Mouse (Mus musculus) kidney, adult 11 months (tissue): ENCODE measurements at regions not wholly inside any gene's neighbourhood (a gene's known extent, or its start where the extent isn't known, plus 50 kb on each side); places are given as distances from the start of the nearest gene placed in this dataset.

Experiments
- DNase-seq: peaks from one replicate; pipeline ENCODE4 v3.0.0; 2022

GRCm38 (mm10) chr9:35328503-35328902 is 60.8 kb downstream of the Rpusd4 start:
- DNase-seq = no peak

- no peak for DNase-seq
These were observed 62.7 kb downstream of the Rpusd4 start for GRCm38 (mm10) chr9:35330386-35330785.

- DNase-seq = peak; percentile 50
These were observed 63.6 kb downstream of the Rpusd4 start for GRCm38 (mm10) chr9:35331241-35331680.

GRCm38 (mm10) chr9:35332688-35333630 is 65.3 kb downstream of the Rpusd4 start:
- no peak for DNase-seq

GRCm38 (mm10) chr9:35333631-35334005 is 66.0 kb downstream of the Rpusd4 start:
- DNase-seq = no peak

- DNase-seq = no peak
These were observed 66.9 kb downstream of the Rpusd4 start for GRCm38 (mm10) chr9:35334536-35334935.

GRCm38 (mm10) chr9:35335181-35335580 is 67.5 kb downstream of the Rpusd4 start:
- no peak for DNase-seq

- DNase-seq = no peak
These were observed 68.4 kb downstream of the Rpusd4 start for GRCm38 (mm10) chr9:35335888-35336700.

GRCm38 (mm10) chr9:35336701-35337055 is 69.0 kb downstream of the Rpusd4 start:
- no peak for DNase-seq

GRCm38 (mm10) chr9:35338858-35339257 is 71.2 kb downstream of the Rpusd4 start:
- no peak for DNase-seq

- no peak for DNase-seq
These were observed 72.0 kb downstream of the Rpusd4 start for GRCm38 (mm10) chr9:35339492-35340262.

- no peak for DNase-seq
These were observed 72.6 kb downstream of the Rpusd4 start for GRCm38 (mm10) chr9:35340263-35340573.

- no peak for DNase-seq
These were observed 73.1 kb downstream of the Rpusd4 start for GRCm38 (mm10) chr9:35340811-35341210.

- no peak for DNase-seq
These were observed 73.7 kb downstream of the Rpusd4 start for GRCm38 (mm10) chr9:35341386-35341785.

- no peak for DNase-seq
These were observed 74.8 kb downstream of the Rpusd4 start for GRCm38 (mm10) chr9:35342436-35342835.

GRCm38 (mm10) chr9:35343336-35343735 is 75.7 kb downstream of the Rpusd4 start:
- no peak for DNase-seq

- no peak for DNase-seq
These were observed 76.6 kb upstream of the Cdon start for GRCm38 (mm10) chr9:35344374-35344773.

GRCm38 (mm10) chr9:35346378-35346777 is 74.5 kb upstream of the Cdon start:
- DNase-seq = no peak

- DNase-seq = no peak
These were observed 70.8 kb upstream of the Cdon start for GRCm38 (mm10) chr9:35350046-35350552.

- no peak for DNase-seq
These were observed 69.4 kb upstream of the Cdon start for GRCm38 (mm10) chr9:35351576-35351975.

GRCm38 (mm10) chr9:35354652-35355130 is 66.2 kb upstream of the Cdon start:
- DNase-seq = no peak

- no peak for DNase-seq
These were observed 61.2 kb upstream of the Cdon start for GRCm38 (mm10) chr9:35359699-35360098.
